Mouse (Mus musculus): ENCODE measurements around the gene P4ha2. TPM values are rescaled to one million over a fixed set of nuclear protein-coding genes. Genes with fewer than 3 reads are reported as not detected.
A peak's percentile ranks its signal among the peaks of the same experiment; 100 is the strongest.

The P4ha2 gene
- polyA plus RNA-seq (2015; fragmentation: Nextera tagmentation; extraction: Ambion mirVana), result 12.6 and 16.1 TPM in 2 replicates

- ATAC-seq (ENCODE audit: low read depth), result no peak; the same call in 1 of the 2 replicates
Measured at GRCm38 (mm10) chr11:54100045-54100691, at the start of gene P4ha2. Gene P4ha2 (plus strand): TSS chr11:54100095.

DNA sequence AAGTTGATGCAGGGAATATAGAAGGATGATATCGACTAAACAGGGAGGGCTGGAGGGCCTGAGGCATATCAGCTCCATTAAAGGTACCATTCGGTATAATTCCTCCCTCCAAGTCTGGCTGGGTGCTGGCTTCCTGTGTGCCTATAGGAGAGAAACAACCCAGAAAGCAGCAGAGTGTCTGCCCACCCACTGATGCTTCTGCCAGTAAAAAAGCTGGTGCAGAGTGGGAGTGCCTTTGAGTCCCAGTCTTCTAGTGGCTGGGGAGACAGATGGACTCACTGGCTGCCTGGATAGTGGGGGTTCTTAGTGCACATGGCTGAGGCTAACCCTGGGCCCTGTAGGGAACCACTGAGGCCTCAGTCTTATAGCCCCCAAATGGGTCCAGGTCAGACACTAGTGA is 49.7 kb upstream of the P4ha2 start:
- no peaks in the 10 kb centered on the region for H3K36me3 ChIP-seq
- 77% methylated on average over 2 of the region's 2 CpGs for WGBS
- no peaks in the 10 kb centered on the region for H3K9me3 ChIP-seq

More at GRCm38 (mm10) chr11:54100045-54100691, at the start of gene P4ha2:
- H3K9me3 ChIP-seq, result no peaks in the 10 kb centered on the region
- peak within 1 kb of the TSS; percentile 82 for H3K9ac ChIP-seq
- H3K4me1 ChIP-seq (replicated peaks), result peaks cover 27% of the 10 kb centered on the region
- H3K36me3 ChIP-seq, result no peaks in the 10 kb centered on the region
- peaks cover 22% of the 10 kb centered on the region for H3K27me3 ChIP-seq
- WGBS, result 51% methylated on average over 10 of the region's 10 CpGs
- peak within 1 kb of the TSS; percentile 65 for H3K4me3 ChIP-seq
- peak within 1 kb of the TSS; percentile 98 for H3K4me2 ChIP-seq
- no peak within 1 kb of the TSS for H3K27ac ChIP-seq (replicated peaks)

DNA sequence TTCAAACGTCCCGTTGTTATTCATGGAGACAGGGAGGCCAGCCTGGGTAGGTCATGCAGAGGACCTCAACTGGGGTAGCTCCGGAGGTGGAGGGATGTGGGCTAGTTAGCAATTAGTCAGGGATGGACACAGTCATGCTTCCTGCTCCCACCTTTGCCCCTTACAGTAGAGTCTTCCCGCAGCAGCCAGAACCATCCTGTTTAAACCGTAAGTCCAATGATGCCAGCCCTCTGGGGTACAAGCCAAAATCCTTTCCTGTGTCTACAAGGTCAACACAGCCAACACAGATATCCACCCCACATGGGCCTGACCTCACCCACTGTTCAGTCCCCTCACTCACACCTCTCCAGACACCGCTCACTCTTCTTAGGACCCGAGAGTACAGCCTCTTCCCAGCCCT is 48.7 kb upstream of the P4ha2 start:
- H3K9me3 ChIP-seq, result no peaks in the 10 kb centered on the region
- no peak overlapping the region for H3K4me3 ChIP-seq
- no peak overlapping the region for H3K9ac ChIP-seq
- no peak for ATAC-seq (ENCODE audit: low read depth)
- no peaks in the 10 kb centered on the region for H3K4me1 ChIP-seq (replicated peaks)
- H3K27ac ChIP-seq (replicated peaks), result no peak overlapping the region
- 91% methylated on average over 7 of the region's 7 CpGs for WGBS
- H3K4me2 ChIP-seq, result no peak overlapping the region
- no peaks in the 10 kb centered on the region for H3K27me3 ChIP-seq
- H3K36me3 ChIP-seq, result no peaks in the 10 kb centered on the region

More for the DNA sequence above, 49.7 kb upstream of the P4ha2 start:
- H3K4me3 ChIP-seq, result no peak overlapping the region
- H3K4me1 ChIP-seq (replicated peaks), result no peaks in the 10 kb centered on the region
- H3K4me2 ChIP-seq, result no peak overlapping the region
- ATAC-seq (ENCODE audit: low read depth), result no peak
- H3K27ac ChIP-seq (replicated peaks), result no peak overlapping the region
- H3K27me3 ChIP-seq, result no peaks in the 10 kb centered on the region
- H3K9ac ChIP-seq, result no peak overlapping the region

DNA sequence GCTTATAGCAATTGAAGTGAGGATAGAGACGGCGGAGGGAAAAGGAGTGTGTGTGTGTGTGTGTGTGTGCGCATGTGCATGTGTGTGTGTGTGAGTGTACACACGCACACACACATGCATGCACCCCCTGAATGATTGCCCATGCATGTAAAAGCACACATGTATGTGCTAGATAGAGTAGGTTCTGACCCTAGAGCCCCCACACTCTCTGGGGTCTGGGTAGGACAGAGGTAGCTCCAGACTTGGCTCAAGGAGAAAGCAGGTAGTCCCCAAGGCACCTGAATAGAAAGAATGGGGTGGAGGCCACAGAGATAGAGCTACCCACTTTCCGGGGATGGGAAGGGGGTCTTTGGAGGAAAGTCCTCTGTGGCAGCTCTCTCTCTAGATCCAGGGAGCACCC is 47.8 kb upstream of the P4ha2 start:
- Histone ChIP-seq H3K4me1 (replicated peaks) (peaks cover 7% of the 10 kb centered on the region; the same call in 1 of the 2 replicates), H3K9me3 (no peaks in the 10 kb centered on the region), H3K4me2 (no peak overlapping the region), H3K9ac (no peak overlapping the region), H3K27ac (replicated peaks) (no peak overlapping the region), H3K27me3 (no peaks in the 10 kb centered on the region), H3K4me3 (no peak overlapping the region), H3K36me3 (no peaks in the 10 kb centered on the region)
- no peak for ATAC-seq (ENCODE audit: low read depth)
- 86% methylated on average over 5 of the region's 5 CpGs for WGBS

DNA sequence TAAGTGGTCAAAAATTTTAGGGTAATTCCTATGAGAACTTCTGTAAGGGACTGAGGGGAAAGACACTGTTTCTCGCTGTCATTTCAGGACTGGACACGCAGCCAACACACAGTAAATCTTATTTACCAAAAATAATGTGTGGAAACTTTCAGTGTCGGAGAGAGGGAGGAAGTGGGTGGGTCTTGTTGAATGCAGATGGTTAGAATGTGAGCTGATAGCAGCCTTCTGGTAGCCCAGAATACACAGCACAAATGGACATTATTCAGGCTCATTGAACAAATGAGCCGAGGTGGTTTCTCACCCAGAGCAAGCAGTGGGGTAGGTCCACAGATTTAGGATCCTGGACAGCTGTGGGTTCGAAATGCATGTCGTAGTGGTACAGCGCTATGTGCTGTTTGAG is 46.8 kb upstream of the P4ha2 start:
- no peak for ATAC-seq (ENCODE audit: low read depth)
- Histone ChIP-seq H3K4me1 (replicated peaks) (peaks cover 16% of the 10 kb centered on the region), H3K27me3 (no peaks in the 10 kb centered on the region), H3K4me2 (no peak overlapping the region), H3K27ac (replicated peaks) (no peak overlapping the region), H3K4me3 (no peak overlapping the region), H3K9me3 (no peaks in the 10 kb centered on the region), H3K9ac (no peak overlapping the region), H3K36me3 (no peaks in the 10 kb centered on the region)
- WGBS, result 84% methylated on average over 7 of the region's 7 CpGs

- Histone ChIP-seq H3K4me3 (no peak overlapping the region), H3K9ac (no peak overlapping the region), H3K9me3 (no peaks in the 10 kb centered on the region), H3K36me3 (no peaks in the 10 kb centered on the region), H3K4me1 (replicated peaks) (peaks cover 28% of the 10 kb centered on the region), H3K27ac (replicated peaks) (no peak overlapping the region), H3K4me2 (no peak overlapping the region), H3K27me3 (no peaks in the 10 kb centered on the region)
- no peak for ATAC-seq (ENCODE audit: low read depth)
- WGBS, result 47% methylated on average over 6 of the region's 6 CpGs
Measured at GRCm38 (mm10) chr11:54054257-54054656, 45.6 kb upstream of the P4ha2 start.

DNA sequence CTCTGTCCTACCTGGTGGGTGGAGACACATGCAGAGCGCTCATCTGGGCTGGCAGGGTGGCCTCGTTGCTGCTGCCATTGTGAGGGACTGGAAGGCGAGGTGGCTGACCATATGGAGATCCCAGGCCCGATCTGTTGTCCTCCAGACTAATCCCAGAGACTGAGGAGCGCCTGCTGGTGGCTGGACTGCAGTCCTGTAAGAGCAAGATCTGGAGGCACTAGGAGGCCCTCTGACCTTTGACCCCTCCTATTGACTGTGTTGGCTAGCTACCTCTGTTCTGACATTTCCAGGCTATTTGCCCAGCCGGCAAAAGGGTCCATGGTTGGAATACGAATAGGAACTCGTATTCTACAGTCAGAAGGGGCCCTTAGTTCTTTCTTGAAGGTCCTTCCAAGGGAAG is 43.8 kb upstream of the P4ha2 start:
- no peaks in the 10 kb centered on the region for H3K27me3 ChIP-seq
- peaks cover 47% of the 10 kb centered on the region for H3K4me1 ChIP-seq (replicated peaks)
- no peak overlapping the region for H3K4me2 ChIP-seq
- no peak overlapping the region for H3K27ac ChIP-seq (replicated peaks)
- no peak overlapping the region for H3K9ac ChIP-seq
- H3K9me3 ChIP-seq, result no peaks in the 10 kb centered on the region
- no peak for ATAC-seq (ENCODE audit: low read depth)
- WGBS, result 33% methylated on average over 8 of the region's 8 CpGs
- H3K36me3 ChIP-seq, result no peaks in the 10 kb centered on the region
- H3K4me3 ChIP-seq, result no peak overlapping the region

GRCm38 (mm10) chr11:54057428-54057827 is 42.5 kb upstream of the P4ha2 start:
- WGBS, result 26% methylated on average over 2 of the region's 2 CpGs

GRCm38 (mm10) chr11:54058056-54058617 is 41.8 kb upstream of the P4ha2 start:
- Histone ChIP-seq H3K27me3 (no peaks in the 10 kb centered on the region), H3K36me3 (no peaks in the 10 kb centered on the region), H3K27ac (replicated peaks) (peak overlapping the region; percentile 83), H3K4me3 (no peak overlapping the region), H3K4me1 (replicated peaks) (peaks cover 64% of the 10 kb centered on the region), H3K9ac (0 out of 2 replicates have a peak overlapping the region, but pooled peaks have one; percentile 26), H3K9me3 (no peaks in the 10 kb centered on the region), H3K4me2 (0 out of 2 replicates have a peak overlapping the region, but pooled peaks have one; percentile 16)
- peak; percentile 80 for ATAC-seq (ENCODE audit: low read depth)
- WGBS, result 19% methylated on average over 10 of the region's 10 CpGs

More at GRCm38 (mm10) chr11:54057428-54057827, 42.5 kb upstream of the P4ha2 start:
- H3K4me3 ChIP-seq, result no peak overlapping the region
- peak overlapping the region; percentile 83 for H3K27ac ChIP-seq (replicated peaks)
- no peaks in the 10 kb centered on the region for H3K27me3 ChIP-seq
- peaks cover 57% of the 10 kb centered on the region for H3K4me1 ChIP-seq (replicated peaks)
- ATAC-seq (ENCODE audit: low read depth), result no peak
- no peak overlapping the region for H3K9ac ChIP-seq
- no peaks in the 10 kb centered on the region for H3K36me3 ChIP-seq
- H3K4me2 ChIP-seq, result no peak overlapping the region
- no peaks in the 10 kb centered on the region for H3K9me3 ChIP-seq

DNA sequence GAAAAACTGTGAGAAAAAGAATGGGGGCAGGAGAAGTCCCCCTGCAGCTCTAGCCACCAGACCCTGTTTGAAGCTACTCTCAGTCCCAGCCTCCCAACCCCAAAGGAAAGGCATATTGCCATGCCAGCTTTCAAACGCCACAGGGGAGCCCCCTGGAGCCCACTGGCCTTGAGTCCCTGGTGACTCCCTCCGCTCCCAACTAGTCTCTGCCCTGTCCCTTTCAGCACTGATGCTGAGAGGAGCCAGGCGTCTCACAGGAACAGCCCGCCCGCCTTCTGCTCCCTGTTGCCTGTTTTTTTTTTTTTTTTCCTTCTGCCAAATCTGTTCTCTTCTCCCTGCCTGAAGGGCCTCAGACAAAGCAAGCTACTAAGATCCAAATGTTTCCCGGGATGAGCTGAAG is 41.3 kb upstream of the P4ha2 start:
- Histone ChIP-seq H3K27me3 (no peaks in the 10 kb centered on the region), H3K27ac (replicated peaks) (peak overlapping the region; percentile 83), H3K36me3 (no peaks in the 10 kb centered on the region), H3K9ac (0 out of 2 replicates have a peak overlapping the region, but pooled peaks have one; percentile 26), H3K4me2 (0 out of 2 replicates have a peak overlapping the region, but pooled peaks have one; percentile 16), H3K4me3 (no peak overlapping the region), H3K4me1 (replicated peaks) (peaks cover 69% of the 10 kb centered on the region), H3K9me3 (no peaks in the 10 kb centered on the region)
- WGBS, result 17% methylated on average over 6 of the region's 6 CpGs
- ATAC-seq (ENCODE audit: low read depth), result peak; percentile 67; the same call in 1 of the 2 replicates

GRCm38 (mm10) chr11:54059526-54059925 is 40.4 kb upstream of the P4ha2 start:
- ATAC-seq (ENCODE audit: low read depth), result no peak
- Histone ChIP-seq H3K9me3 (no peaks in the 10 kb centered on the region), H3K9ac (no peak overlapping the region), H3K4me3 (no peak overlapping the region), H3K36me3 (no peaks in the 10 kb centered on the region), H3K27ac (replicated peaks) (peak overlapping the region; percentile 83), H3K4me2 (no peak overlapping the region), H3K4me1 (replicated peaks) (peaks cover 69% of the 10 kb centered on the region), H3K27me3 (no peaks in the 10 kb centered on the region)
- 45% methylated on average over 1 of the region's 1 CpGs for WGBS

DNA sequence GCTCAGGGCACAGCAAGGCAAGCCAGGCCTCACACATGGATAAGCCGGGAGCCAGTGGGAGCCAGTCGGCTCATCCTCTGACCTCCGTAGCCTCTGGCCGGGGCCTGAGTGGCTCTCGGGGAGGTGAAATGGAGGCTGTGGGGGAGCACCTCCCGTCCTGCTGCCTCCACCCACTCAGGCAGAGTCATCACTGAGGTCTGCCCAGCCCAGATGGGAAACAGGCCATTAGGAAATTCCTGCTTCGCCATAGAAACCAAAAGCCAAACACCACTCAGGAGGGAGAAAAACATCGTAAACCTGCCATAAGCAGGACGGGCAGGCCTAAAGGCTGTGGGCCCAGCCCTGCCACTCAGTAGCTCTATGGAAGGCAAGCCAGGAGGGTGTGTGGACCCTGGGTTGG is 39.6 kb upstream of the P4ha2 start:
- H3K4me3 ChIP-seq, result no peak overlapping the region
- peaks cover 69% of the 10 kb centered on the region for H3K4me1 ChIP-seq (replicated peaks)
- WGBS, result 27% methylated on average over 9 of the region's 9 CpGs
- H3K9ac ChIP-seq, result no peak overlapping the region
- peak overlapping the region; percentile 61; the same call in 1 of the 2 replicates for H3K27ac ChIP-seq (replicated peaks)
- no peak overlapping the region for H3K4me2 ChIP-seq
- no peaks in the 10 kb centered on the region for H3K27me3 ChIP-seq
- H3K36me3 ChIP-seq, result no peaks in the 10 kb centered on the region
- H3K9me3 ChIP-seq, result no peaks in the 10 kb centered on the region
- no peak for ATAC-seq (ENCODE audit: low read depth)

Data from neural tube, embryonic 13.5 days (tissue).